14 mouse cellular contexts compared by ENCODE assay signal in the genomic region with DNA sequence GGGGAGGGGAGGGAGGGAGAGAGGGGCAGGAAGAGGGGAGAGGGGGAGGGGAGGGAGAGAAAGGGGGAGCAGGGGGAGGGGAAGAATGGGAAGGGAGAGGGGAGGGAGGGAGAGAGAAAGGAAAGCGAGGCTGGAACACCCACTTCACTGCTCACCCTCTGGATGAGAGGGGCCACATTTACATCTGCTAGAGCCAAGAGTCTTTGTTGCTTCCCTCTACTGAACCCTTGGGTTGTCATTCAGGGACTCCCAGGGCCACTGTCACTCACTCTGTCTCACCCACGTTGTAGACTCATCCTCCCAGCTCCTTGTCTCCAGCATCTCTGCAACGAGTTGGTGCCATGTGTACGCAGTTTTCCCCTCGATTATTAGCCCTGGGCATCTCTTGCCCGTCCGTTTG.
"Had no signal": no experiment of that assay in that cellular context is flagged by ENCODE, and none has a peak within 500 bp of the region (broad histone marks: within the 10 kb centered on the region; RNA-seq: fewer than 3 reads in every experiment).

No protein-coding gene starts in this region.

- ATAC-seq: liver, postnatal 0 days had no signal

- H3K9me3 ChIP-seq: limb, embryonic 12.5 days; liver, embryonic 13.5 days; lung, embryonic 15.5 days; stomach, embryonic 15.5 days had no signal

- H3K4me3 ChIP-seq: layer of hippocampus, adult 2 months; limb, embryonic 12.5 days; liver, embryonic 13.5 days; lung, embryonic 15.5 days; megakaryocyte, embryonic 14.5 days; stomach, embryonic 15.5 days had no signal

- H3K27ac ChIP-seq: layer of hippocampus, adult 2 months; limb, embryonic 12.5 days; liver, embryonic 13.5 days; lung, embryonic 15.5 days; macrophage; stomach, embryonic 15.5 days had no signal

- DNase-seq: kidney, postnatal 10 days; kidney, postnatal 4 days; liver; liver, embryonic 13.5 days; liver, postnatal 0 days; lung, postnatal 14 days; thymus, adult 2 months; thymus, postnatal 25 days had no signal

- H3K4me1 ChIP-seq: liver, embryonic 13.5 days; lung, embryonic 15.5 days; stomach, embryonic 15.5 days had no signal

- H3K9ac ChIP-seq: limb, embryonic 12.5 days; liver, embryonic 13.5 days; liver, postnatal 0 days; lung, embryonic 15.5 days; stomach, embryonic 15.5 days had no signal

- H3K27me3 ChIP-seq: lung, embryonic 15.5 days; stomach, embryonic 15.5 days had no signal

- H3K36me3 ChIP-seq: limb, embryonic 12.5 days; liver, embryonic 13.5 days; lung, embryonic 15.5 days; stomach, embryonic 15.5 days had no signal

- H3K4me2 ChIP-seq: limb, embryonic 12.5 days; liver, embryonic 13.5 days; lung, embryonic 15.5 days; stomach, embryonic 15.5 days had no signal
